Mouse (Mus musculus): ENCODE results near the gene Sctr.

The Sctr gene

GRCm38 (mm10) chr1:120030474-120030873, 23.8 kb downstream of the Sctr start:
- no peak for DNase-seq

GRCm38 (mm10) chr1:120032804-120033468, 26.2 kb downstream of the Sctr start:
- peak; percentile 96 for DNase-seq

GRCm38 (mm10) chr1:120033469-120033854, 26.8 kb downstream of the Sctr start:
- no peak for DNase-seq

- no peak for DNase-seq
Measured at GRCm38 (mm10) chr1:120034793-120035192, 28.1 kb downstream of the Sctr start.

GRCm38 (mm10) chr1:120035456-120036034, 28.9 kb downstream of the Sctr start:
- no peak for DNase-seq

GRCm38 (mm10) chr1:120037021-120037683, 30.5 kb downstream of the Sctr start:
- DNase-seq: peak; percentile 75 to 78

- no peak for DNase-seq
Measured at GRCm38 (mm10) chr1:120038594-120038993, 31.9 kb downstream of the Sctr start.

- no peak for DNase-seq
Measured at GRCm38 (mm10) chr1:120042421-120042820, 35.7 kb downstream of the Sctr start.

- peak in 1 of 2 experiments; percentile 37 for DNase-seq
Measured at GRCm38 (mm10) chr1:120044584-120044983, 37.9 kb downstream of the Sctr start.

GRCm38 (mm10) chr1:120047325-120047724, 40.6 kb downstream of the Sctr start:
- no peak for DNase-seq

GRCm38 (mm10) chr1:120051070-120051469, 44.4 kb downstream of the Sctr start:
- DNase-seq: no peak

GRCm38 (mm10) chr1:120054997-120055396, 48.3 kb downstream of the Sctr start:
- no peak for DNase-seq

GRCm38 (mm10) chr1:120055475-120055874, 48.8 kb downstream of the Sctr start:
- DNase-seq: no peak

- DNase-seq: no peak
Measured at GRCm38 (mm10) chr1:120056236-120056635, 49.5 kb downstream of the Sctr start.

- DNase-seq: peak; percentile 69 to 89
Measured at GRCm38 (mm10) chr1:120057044-120057443, 50.4 kb downstream of the Sctr start.

GRCm38 (mm10) chr1:120057674-120058430, 51.2 kb downstream of the Sctr start:
- DNase-seq: peak; percentile 52 to 63

GRCm38 (mm10) chr1:120060687-120061086, 54.0 kb downstream of the Sctr start:
- no peak for DNase-seq

- no peak for DNase-seq
Measured at GRCm38 (mm10) chr1:120062231-120062630, 55.5 kb downstream of the Sctr start.

GRCm38 (mm10) chr1:120064036-120064682, 57.5 kb downstream of the Sctr start:
- no peak for DNase-seq

- peak; percentile 38 to 64 for DNase-seq
Measured at GRCm38 (mm10) chr1:120066159-120066558, 59.5 kb downstream of the Sctr start.

- DNase-seq: no peak
Measured at GRCm38 (mm10) chr1:120066625-120067024, 59.9 kb downstream of the Sctr start.

- no peak for DNase-seq
Measured at GRCm38 (mm10) chr1:120069120-120069519, 62.4 kb downstream of the Sctr start.

GRCm38 (mm10) chr1:120070168-120070567, 63.5 kb downstream of the Sctr start:
- peak; percentile 43 to 84 for DNase-seq
